Mouse (Mus musculus): ENCODE data around the gene BC080695. TPM values are rescaled to one million over a fixed set of nuclear protein-coding genes. Genes with fewer than 3 reads are reported as not detected.

BC080695 gene
- not detected for polyA plus RNA-seq (2014; fragmentation: Illumina TruSeq; extraction: RNeasy Lipid Tissue Mini Kit (QIAGEN cat#74804); ENCODE audit: low read depth, low replicate concordance)

DNA sequence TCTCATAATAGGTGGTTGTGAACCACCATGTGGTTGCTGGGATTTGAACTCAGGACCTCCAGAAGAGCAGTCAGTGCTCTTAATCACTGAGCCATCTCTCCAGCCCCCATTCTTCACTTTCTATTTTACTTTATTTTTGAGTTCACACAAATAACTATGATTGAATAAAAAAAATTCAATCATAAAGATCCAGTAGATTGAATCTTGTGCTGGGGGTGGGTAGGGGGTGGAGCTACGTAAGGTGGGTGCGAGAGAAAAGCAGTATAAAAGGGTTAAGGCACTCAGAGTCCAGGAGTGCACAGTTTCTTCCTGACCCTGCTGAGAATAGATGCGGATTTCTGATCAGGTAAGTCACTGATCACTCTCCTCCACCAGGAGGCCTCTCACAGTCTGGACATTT is at the start of gene BC080695, which contains the start of gene Gm13057:
Gene BC080695, plus strand, starts transcription at position 301 of the 400 bp plus-strand sequence.
Gene Gm13057, plus strand, starts transcription at position 310 of the 400 bp plus-strand sequence.

DNA sequence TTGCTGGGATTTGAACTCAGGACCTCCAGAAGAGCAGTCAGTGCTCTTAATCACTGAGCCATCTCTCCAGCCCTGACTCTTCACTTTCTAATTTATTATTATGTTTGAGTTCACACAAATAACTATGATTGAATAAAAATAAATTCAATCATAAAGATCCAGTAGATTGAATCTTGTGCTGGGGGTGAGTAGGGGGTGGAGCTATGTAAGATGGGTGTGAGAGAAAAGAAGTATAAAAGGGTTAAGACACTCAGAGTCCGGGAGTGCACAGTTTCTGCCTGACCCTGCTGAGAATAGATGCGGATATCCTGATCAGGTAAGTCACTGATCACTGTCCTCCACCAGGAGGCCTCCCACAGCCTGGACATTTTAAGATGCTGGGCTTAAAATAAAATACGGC is 40.5 kb upstream of the BC080695 start, which contains the start of gene Gm13043:
Gene Gm13043, plus strand, starts transcription at position 301 of the 400 bp plus-strand sequence.

GRCm38 (mm10) chr4:143535654-143536053 is 15.8 kb upstream of the BC080695 start, which contains the start of gene Gm13040:
TSS of gene Gm13040 (plus strand) at chr4:143535954.

GRCm38 (mm10) chr4:143614703-143615102 is 63.2 kb downstream of the BC080695 start, which contains the start of gene Gm13083:
TSS of gene Gm13083 (plus strand) at chr4:143615003.

Other genes starting within 250 kb of the BC080695 start
- gene Lrrc38, start 201.9 kb upstream of the BC080695 start, polyA plus RNA-seq (2014; fragmentation: Illumina TruSeq; extraction: RNeasy Lipid Tissue Mini Kit (QIAGEN cat#74804); ENCODE audit: low read depth, low replicate concordance), result not detected
- not detected for gene Pramel1, start 157.3 kb upstream of the BC080695 start, polyA plus RNA-seq (2014; fragmentation: Illumina TruSeq; extraction: RNeasy Lipid Tissue Mini Kit (QIAGEN cat#74804); ENCODE audit: low read depth, low replicate concordance)
- 16.9 TPM for gene Pramef8, start 139.3 kb upstream of the BC080695 start, polyA plus RNA-seq (2014; fragmentation: Illumina TruSeq; extraction: RNeasy Lipid Tissue Mini Kit (QIAGEN cat#74804); ENCODE audit: low read depth, low replicate concordance)
- not detected for gene Oog4, start 101.4 kb upstream of the BC080695 start, polyA plus RNA-seq (2014; fragmentation: Illumina TruSeq; extraction: RNeasy Lipid Tissue Mini Kit (QIAGEN cat#74804); ENCODE audit: low read depth, low replicate concordance)
- not detected for gene Gm13043, start 40.4 kb upstream of the BC080695 start, polyA plus RNA-seq (2014; fragmentation: Illumina TruSeq; extraction: RNeasy Lipid Tissue Mini Kit (QIAGEN cat#74804); ENCODE audit: low read depth, low replicate concordance)
- not detected for gene Gm13040, start 15.7 kb upstream of the BC080695 start, polyA plus RNA-seq (2014; fragmentation: Illumina TruSeq; extraction: RNeasy Lipid Tissue Mini Kit (QIAGEN cat#74804); ENCODE audit: low read depth, low replicate concordance)
- gene Gm13057, start within 50 bp of the BC080695 start, polyA plus RNA-seq (2014; fragmentation: Illumina TruSeq; extraction: RNeasy Lipid Tissue Mini Kit (QIAGEN cat#74804); ENCODE audit: low read depth, low replicate concordance), result not detected
- not detected for gene Gm13083, start 63.3 kb downstream of the BC080695 start, polyA plus RNA-seq (2014; fragmentation: Illumina TruSeq; extraction: RNeasy Lipid Tissue Mini Kit (QIAGEN cat#74804); ENCODE audit: low read depth, low replicate concordance)
- gene Gm13088, start 105.5 kb downstream of the BC080695 start, polyA plus RNA-seq (2014; fragmentation: Illumina TruSeq; extraction: RNeasy Lipid Tissue Mini Kit (QIAGEN cat#74804); ENCODE audit: low read depth, low replicate concordance), result not detected
- not detected for gene Gm13089, start 151.0 kb downstream of the BC080695 start, polyA plus RNA-seq (2014; fragmentation: Illumina TruSeq; extraction: RNeasy Lipid Tissue Mini Kit (QIAGEN cat#74804); ENCODE audit: low read depth, low replicate concordance)
- not detected for gene Gm13078, start 167.8 kb downstream of the BC080695 start, polyA plus RNA-seq (2014; fragmentation: Illumina TruSeq; extraction: RNeasy Lipid Tissue Mini Kit (QIAGEN cat#74804); ENCODE audit: low read depth, low replicate concordance)
- not detected for gene Gm13023, start 237.7 kb downstream of the BC080695 start, polyA plus RNA-seq (2014; fragmentation: Illumina TruSeq; extraction: RNeasy Lipid Tissue Mini Kit (QIAGEN cat#74804); ENCODE audit: low read depth, low replicate concordance)